Mouse (Mus musculus) limb, embryonic 12.5 days (tissue): Measurements from ENCODE around the gene Chrnb1. TPM values are rescaled to one million over a fixed set of nuclear protein-coding genes. Genes with fewer than 3 reads are reported as not detected.

Experiments used
- ATAC-seq: fragments of 200-750 bp; cut with Nextera tagmentation; 2 replicates; pipeline ENCODE4 v1.8.0; 2017; ENCODE audit warnings: low read depth, moderate TSS enrichment; ENCODE audit not compliant: insufficient number of reproducible peaks, insufficient read depth, low FRiP score, low TSS enrichment
- H3K27ac ChIP-seq: fragments of 300-500 bp; sonication (generic); 2 replicates; pipeline ENCODE4 v1.5.1; 2016; ENCODE audit warnings: mild to moderate bottlenecking, moderate library complexity
- H3K27me3 ChIP-seq: fragments of 300-500 bp; sonication (generic); 2 replicates; pipeline ENCODE4 v1.6.1; 2016; ENCODE audit warnings: mild to moderate bottlenecking, moderate library complexity
- H3K36me3 ChIP-seq: fragments of 300-500 bp; sonication (generic); 2 replicates; pipeline ENCODE4 v1.6.1; 2016; ENCODE audit warnings: mild to moderate bottlenecking, moderate library complexity
- H3K4me1 ChIP-seq: fragments of 300-500 bp; sonication (generic); replicated peaks from 2 replicates; pipeline ENCODE4 v1.6.1; 2016
- H3K4me2 ChIP-seq: fragments of 300-500 bp; sonication (generic); 2 replicates; pipeline ENCODE4 v1.6.1; 2016; ENCODE audit warnings: mild to moderate bottlenecking, moderate library complexity
- H3K4me3 ChIP-seq: fragments of 300-500 bp; sonication (generic); replicated peaks from 2 replicates; pipeline ENCODE4 v1.5.1; 2016; ENCODE audit warnings: mild to moderate bottlenecking
- H3K9ac ChIP-seq: fragments of 300-500 bp; sonication (generic); replicated peaks from 2 replicates; pipeline ENCODE4 v1.6.1; 2016; ENCODE audit warnings: mild to moderate bottlenecking, moderate library complexity
- H3K9me3 ChIP-seq: fragments of 300-500 bp; sonication (generic); 2 replicates; pipeline ENCODE4 v1.6.1; 2016; ENCODE audit warnings: mild to moderate bottlenecking, moderate library complexity
- WGBS: fragments of 180-500 bp; shearing (Covaris S2); methylation state at CpG from one replicate; pipeline ENCODE4 v1.1.7; 2016; 5-methylcytosine and 5-hydroxymethylcytosine counted together
- polyA plus RNA-seq: library from polyadenylated mRNA; unstranded; fragments of >200 nt; fragmentation: Nextera tagmentation; extraction: Ambion mirVana; gene quantifications from 2 replicates; pipeline ENCODE4 v1.2.1, GENCODE M21; 2016

The Chrnb1 gene
- polyA plus RNA-seq, 1 experiment from 2014 or later: 15.4 TPM

DNA sequence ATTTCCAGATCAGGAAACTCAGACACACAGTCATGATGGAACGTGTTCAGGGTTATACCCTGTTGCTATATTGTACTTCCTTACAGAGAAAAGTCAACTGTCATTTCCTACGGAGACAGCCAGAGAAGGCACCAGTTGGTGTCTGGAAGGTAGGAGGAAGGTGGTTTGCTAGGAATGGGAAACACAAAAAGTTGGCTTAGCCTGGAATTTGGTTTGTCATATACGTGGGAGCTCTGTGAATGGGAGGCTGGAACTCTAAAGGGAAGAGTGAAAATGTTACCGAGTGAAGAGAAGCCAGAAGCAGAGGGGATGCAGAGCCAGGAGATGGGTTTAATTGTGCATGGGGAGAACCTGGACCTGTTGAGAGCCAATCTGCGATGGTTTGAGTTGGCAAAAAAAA, 4.3 kb downstream of the Chrnb1 start:
- Histone ChIP-seq H3K4me3 (no peak overlapping the region), H3K27ac (no peak overlapping the region), H3K9me3 (no peaks in the 10 kb centered on the region), H3K4me1 (peaks cover 7% of the 10 kb centered on the region), H3K36me3 (no peaks in the 10 kb centered on the region), H3K27me3 (peaks cover 29% of the 10 kb centered on the region), H3K9ac (no peak overlapping the region), H3K4me2 (no peak overlapping the region)
- WGBS: 69% methylated on average over 5 of the region's 5 CpGs
- no peak for ATAC-seq

GRCm38 (mm10) chr11:69789431-69789830, 6.3 kb downstream of the Chrnb1 start:
- Histone ChIP-seq H3K36me3 (no peaks in the 10 kb centered on the region), H3K27me3 (peaks cover 17% of the 10 kb centered on the region), H3K9me3 (no peaks in the 10 kb centered on the region), H3K4me3 (no peak overlapping the region), H3K9ac (no peak overlapping the region), H3K4me2 (no peak overlapping the region), H3K4me1 (no peaks in the 10 kb centered on the region), H3K27ac (no peak overlapping the region)
- WGBS: 64% methylated on average over 5 of the region's 5 CpGs
- ATAC-seq: no peak

- Histone ChIP-seq H3K27me3 (peaks cover 2% of the 10 kb centered on the region; the same call in 1 of the 2 replicates), H3K9ac (no peak overlapping the region), H3K9me3 (no peaks in the 10 kb centered on the region), H3K4me1 (no peaks in the 10 kb centered on the region), H3K27ac (no peak overlapping the region), H3K36me3 (no peaks in the 10 kb centered on the region), H3K4me2 (no peak overlapping the region), H3K4me3 (no peak overlapping the region)
- ATAC-seq: no peak
- 91% methylated on average over 5 of the region's 5 CpGs for WGBS
These were observed 8.4 kb downstream of the Chrnb1 start for GRCm38 (mm10) chr11:69787306-69787705.

DNA sequence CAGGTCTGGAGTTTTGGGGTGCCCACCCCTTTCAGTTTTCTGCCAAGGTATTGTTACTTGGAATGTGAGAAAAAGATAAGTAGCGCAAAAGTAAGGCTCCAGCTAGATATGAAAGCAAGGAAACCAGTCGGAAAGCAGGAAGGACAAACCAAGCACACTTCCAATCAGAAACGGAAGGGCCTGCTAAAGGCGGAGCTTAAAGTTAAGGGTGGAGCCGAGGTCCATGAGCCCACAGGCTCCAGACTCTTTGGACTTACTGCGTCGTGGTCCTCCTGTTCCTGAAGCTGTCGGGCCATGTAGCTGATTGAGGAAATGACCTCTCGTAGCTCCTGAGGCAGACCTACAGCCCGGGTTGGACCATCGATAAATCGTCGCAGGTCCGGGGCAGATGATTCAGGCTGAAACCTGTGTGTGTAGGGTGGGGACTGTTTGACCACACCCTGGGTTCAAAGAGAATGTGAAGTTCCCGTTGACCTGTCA, 10.9 kb downstream of the Chrnb1 start:
- H3K27ac ChIP-seq: no peak overlapping the region
- H3K4me1 ChIP-seq: no peaks in the 10 kb centered on the region
- peak overlapping the region; percentile 35 for H3K4me2 ChIP-seq
- no peak overlapping the region for H3K9ac ChIP-seq
- no peaks in the 10 kb centered on the region for H3K36me3 ChIP-seq
- ATAC-seq: no peak
- peaks cover 15% of the 10 kb centered on the region for H3K27me3 ChIP-seq
- no peak overlapping the region for H3K4me3 ChIP-seq
- H3K9me3 ChIP-seq: no peaks in the 10 kb centered on the region
- 38% methylated on average over 15 of the region's 15 CpGs for WGBS

DNA sequence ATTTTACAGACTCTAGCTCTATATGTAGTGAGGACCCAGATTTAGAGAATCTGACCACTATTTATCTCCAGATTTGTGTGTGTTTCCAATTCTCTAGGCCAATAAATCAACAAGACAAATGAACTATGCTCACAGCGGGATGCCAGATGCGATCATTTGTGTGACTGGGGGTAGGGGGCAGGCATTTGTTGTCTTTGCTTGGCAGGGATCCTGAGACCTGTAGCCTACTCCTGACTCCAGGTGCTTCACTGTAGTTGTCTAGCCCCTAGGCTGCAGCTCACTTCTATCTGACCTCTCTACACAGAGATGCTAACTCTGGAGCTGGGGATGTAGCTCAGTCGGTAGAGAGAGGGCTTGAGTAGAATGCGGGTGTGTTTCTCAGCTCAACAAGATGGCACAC, 13.9 kb downstream of the Chrnb1 start:
- ATAC-seq: no peak
- no peak overlapping the region for H3K27ac ChIP-seq
- H3K4me2 ChIP-seq: no peak overlapping the region
- peaks cover 17% of the 10 kb centered on the region; the same call in 1 of the 2 replicates for H3K36me3 ChIP-seq
- H3K4me3 ChIP-seq: no peak overlapping the region
- no peaks in the 10 kb centered on the region for H3K9me3 ChIP-seq
- no peak overlapping the region for H3K9ac ChIP-seq
- peaks cover 41% of the 10 kb centered on the region for H3K27me3 ChIP-seq
- 28% methylated on average over 4 of the region's 4 CpGs for WGBS
- H3K4me1 ChIP-seq: 0 out of 2 replicates have a peak, but pooled peaks cover 9% of the 10 kb centered on the region

DNA sequence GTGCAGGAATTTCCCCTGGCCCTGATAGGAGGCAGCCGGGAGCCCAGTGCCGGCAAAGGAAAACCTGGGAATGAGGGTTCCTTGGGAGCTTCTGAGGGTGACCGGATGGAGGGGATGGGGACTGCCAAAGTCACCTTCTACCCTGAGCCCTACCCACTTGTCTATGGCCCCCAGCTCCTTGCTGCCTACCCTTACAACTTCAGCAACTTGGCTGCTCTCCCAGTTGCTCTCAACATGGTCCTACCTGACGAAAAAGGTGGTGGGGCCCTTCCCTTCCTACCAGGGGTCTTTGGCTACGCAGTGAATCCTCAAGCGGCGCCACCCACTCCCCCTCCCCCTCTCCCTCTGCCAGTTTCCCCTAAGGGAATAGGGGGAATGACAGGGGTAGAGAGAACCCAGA, 16.8 kb downstream of the Chrnb1 start:
- Histone ChIP-seq H3K4me3 (no peak overlapping the region), H3K36me3 (peaks cover 32% of the 10 kb centered on the region), H3K9me3 (no peaks in the 10 kb centered on the region), H3K4me1 (0 out of 2 replicates have a peak, but pooled peaks cover 9% of the 10 kb centered on the region), H3K4me2 (no peak overlapping the region), H3K27me3 (peaks cover 56% of the 10 kb centered on the region), H3K9ac (no peak overlapping the region; the same call in 1 of the 2 replicates), H3K27ac (no peak overlapping the region)
- no peak for ATAC-seq
- 31% methylated on average over 7 of the region's 7 CpGs for WGBS

DNA sequence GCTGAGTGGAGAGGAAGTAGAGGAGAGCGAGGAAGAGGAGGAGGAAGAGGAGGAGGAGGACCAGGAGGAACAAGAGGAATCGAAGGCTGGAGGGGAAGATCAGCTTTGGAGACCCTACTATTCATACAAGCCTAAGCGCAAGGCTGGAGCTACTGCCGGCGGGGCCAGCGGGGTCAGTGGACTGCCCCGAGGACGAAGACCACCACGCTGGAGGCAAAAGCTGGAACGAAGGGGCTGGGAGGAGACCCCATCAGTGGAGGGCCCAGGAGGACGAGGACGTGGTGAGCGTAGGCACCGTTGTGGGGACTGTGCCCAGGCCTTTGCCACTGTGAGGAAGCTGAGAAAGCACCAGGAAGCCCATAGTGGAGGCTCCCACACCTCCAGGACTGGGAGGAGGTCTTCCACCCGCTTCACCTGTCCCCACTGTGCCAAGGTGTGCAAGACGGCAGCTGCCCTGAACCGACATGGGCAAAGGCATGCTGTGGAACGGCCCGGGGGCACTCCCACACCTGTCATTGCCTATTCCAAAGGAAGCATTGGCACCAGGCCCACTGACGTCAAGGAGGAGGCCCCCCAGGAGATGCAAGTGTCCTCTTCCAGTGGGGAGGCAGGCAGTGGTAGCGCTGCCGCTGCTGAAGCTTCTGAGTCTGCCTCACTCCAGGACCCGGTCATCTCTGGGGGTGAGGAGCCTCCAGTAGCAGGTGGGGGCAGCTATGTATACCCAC, 17.3 kb downstream of the Chrnb1 start:
- 66% methylated on average over 23 of the region's 23 CpGs for WGBS
- Histone ChIP-seq H3K27me3 (peaks cover 56% of the 10 kb centered on the region), H3K4me1 (0 out of 2 replicates have a peak, but pooled peaks cover 9% of the 10 kb centered on the region), H3K36me3 (peaks cover 32% of the 10 kb centered on the region), H3K4me2 (no peak overlapping the region), H3K4me3 (no peak overlapping the region), H3K9me3 (no peaks in the 10 kb centered on the region), H3K9ac (no peak overlapping the region), H3K27ac (no peak overlapping the region)
- no peak for ATAC-seq

DNA sequence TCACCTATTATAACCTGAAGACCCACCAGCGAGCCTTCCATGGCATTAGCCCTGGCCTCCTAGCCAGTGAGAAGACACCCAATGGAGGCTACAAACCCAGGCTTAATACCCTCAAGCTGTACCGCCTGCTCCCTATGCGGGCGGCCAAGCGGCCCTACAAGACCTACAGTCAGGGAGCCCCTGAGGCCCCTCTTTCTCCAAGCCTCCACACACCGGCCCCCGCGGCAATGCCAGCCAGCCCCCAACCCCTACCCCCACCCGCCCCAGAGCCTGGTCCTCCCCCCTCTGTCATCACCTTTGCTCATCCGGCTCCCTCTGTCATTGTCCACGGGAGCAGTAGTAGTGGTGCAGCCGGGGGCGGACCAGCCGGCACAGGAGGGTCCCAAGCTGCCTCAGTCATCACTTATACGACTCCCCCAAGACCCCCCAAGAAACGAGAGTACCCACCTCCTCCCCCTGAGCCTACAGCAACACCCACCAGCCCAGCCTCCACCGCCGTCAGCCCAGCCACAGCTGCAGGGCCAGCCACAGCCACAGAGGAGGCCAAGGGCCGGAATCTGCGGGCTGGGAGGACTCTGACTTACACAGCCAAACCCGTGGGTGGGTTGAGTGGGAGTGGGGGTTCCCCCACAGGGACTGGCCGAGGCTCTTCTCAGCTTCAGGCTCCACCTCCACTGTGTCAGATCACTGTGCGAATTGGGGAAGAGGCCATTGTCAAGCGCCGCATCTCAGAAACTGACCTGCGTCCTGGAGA, 18.1 kb downstream of the Chrnb1 start:
- Histone ChIP-seq H3K36me3 (peaks cover 32% of the 10 kb centered on the region), H3K4me1 (0 out of 2 replicates have a peak, but pooled peaks cover 9% of the 10 kb centered on the region), H3K4me3 (no peak overlapping the region), H3K27me3 (peaks cover 56% of the 10 kb centered on the region), H3K27ac (no peak overlapping the region), H3K9me3 (no peaks in the 10 kb centered on the region), H3K4me2 (no peak overlapping the region), H3K9ac (no peak overlapping the region)
- 62% methylated on average over 26 of the region's 26 CpGs for WGBS
- ATAC-seq: no peak

GRCm38 (mm10) chr11:69776488-69776887, 19.3 kb downstream of the Chrnb1 start:
- Histone ChIP-seq H3K9ac (no peak overlapping the region), H3K9me3 (no peaks in the 10 kb centered on the region), H3K27ac (no peak overlapping the region), H3K4me3 (no peak overlapping the region), H3K4me1 (0 out of 2 replicates have a peak, but pooled peaks cover 9% of the 10 kb centered on the region), H3K4me2 (no peak overlapping the region), H3K27me3 (peaks cover 49% of the 10 kb centered on the region), H3K36me3 (peaks cover 32% of the 10 kb centered on the region)
- 82% methylated on average over 20 of the region's 20 CpGs for WGBS
- no peak for ATAC-seq

- Histone ChIP-seq H3K4me1 (0 out of 2 replicates have a peak, but pooled peaks cover 9% of the 10 kb centered on the region), H3K27ac (no peak overlapping the region), H3K9me3 (no peaks in the 10 kb centered on the region), H3K9ac (no peak overlapping the region), H3K36me3 (peaks cover 32% of the 10 kb centered on the region), H3K4me3 (no peak overlapping the region), H3K4me2 (no peak overlapping the region), H3K27me3 (peaks cover 49% of the 10 kb centered on the region)
- ATAC-seq: no peak
- 68% methylated on average over 10 of the region's 10 CpGs for WGBS
These were observed 20.0 kb downstream of the Chrnb1 start for GRCm38 (mm10) chr11:69775716-69776115.

DNA sequence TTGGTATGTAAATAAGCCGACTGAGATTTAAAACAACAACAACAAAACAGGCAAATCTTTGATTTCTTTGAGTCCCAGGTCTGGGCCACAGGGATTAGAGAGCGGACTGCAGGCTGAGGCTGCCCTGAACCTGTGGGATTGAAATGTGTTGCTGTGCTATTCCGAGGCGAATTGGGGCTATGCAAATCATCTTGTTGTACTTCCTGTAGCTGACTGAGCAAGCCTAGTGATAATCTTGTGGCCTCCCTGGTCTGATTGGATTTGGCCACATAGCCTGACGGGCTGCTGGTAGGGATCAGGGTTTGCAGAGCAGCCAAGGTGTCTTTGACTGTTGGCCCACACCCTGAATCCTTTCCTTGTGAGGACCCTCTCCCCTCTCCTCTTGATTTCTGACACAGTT, 20.8 kb downstream of the Chrnb1 start:
- H3K4me2 ChIP-seq: no peak overlapping the region
- H3K27ac ChIP-seq: no peak overlapping the region
- peaks cover 43% of the 10 kb centered on the region for H3K27me3 ChIP-seq
- peaks cover 32% of the 10 kb centered on the region for H3K36me3 ChIP-seq
- no peaks in the 10 kb centered on the region for H3K9me3 ChIP-seq
- 0 out of 2 replicates have a peak, but pooled peaks cover 9% of the 10 kb centered on the region for H3K4me1 ChIP-seq
- no peak overlapping the region for H3K9ac ChIP-seq
- WGBS: 64% methylated on average over 5 of the region's 5 CpGs
- no peak overlapping the region for H3K4me3 ChIP-seq
- ATAC-seq: no peak
